In the genomic region with DNA sequence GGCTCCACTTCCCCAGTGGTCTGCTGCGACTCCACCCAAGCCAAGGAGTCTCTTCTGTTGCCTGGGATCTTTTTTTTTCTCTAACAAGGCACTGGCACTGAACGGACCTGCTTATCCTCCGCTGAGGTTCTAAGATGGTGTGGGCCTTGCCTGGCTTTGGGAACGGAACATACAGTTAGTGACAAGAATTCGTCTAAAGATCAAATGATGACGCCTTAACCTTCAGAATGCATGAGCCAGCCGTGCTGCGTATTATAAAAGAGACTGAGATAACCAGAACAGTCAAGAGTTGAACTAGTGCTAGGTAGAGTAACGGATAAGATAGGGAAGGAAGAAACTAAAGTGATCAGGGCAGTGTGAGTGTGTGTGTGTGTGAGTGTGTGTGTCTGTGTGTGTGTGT, we compare ENCODE assay signal across 19 mouse cellular contexts.
DNase-seq lines count a peak whose midpoint lies in the region; ATAC-seq and TF ChIP-seq lines count a peak whose summit lies in the region.
"Had no signal": no experiment of that assay in that cellular context is flagged by ENCODE, and none has a peak within 500 bp of the region (broad histone marks: within the 10 kb centered on the region; RNA-seq: fewer than 3 reads in every experiment).

No protein-coding gene starts in this region.

- H3K9ac ChIP-seq in heart, adult 2 months (ENCODE audit: low read depth, low read length) = no peak overlapping the region
- no peak overlapping the region for H3K9ac ChIP-seq in neural tube, embryonic 15.5 days (replicated peaks)
- 0 out of 2 replicates have a peak overlapping the region, but pooled peaks have one; percentile 2 for H3K9ac ChIP-seq in liver, embryonic 14.5 days (replicated peaks)
- H3K9ac ChIP-seq in intestine, postnatal 0 days (ENCODE audit: low read depth, low read length) = no peak overlapping the region
- H3K9ac ChIP-seq: forebrain, embryonic 12.5 days; midbrain, embryonic 13.5 days; neural tube, embryonic 12.5 days had no signal

- WGBS in heart, adult 2 months = 91% methylated on average over 9 of the region's 9 CpGs
- WGBS in neural tube, embryonic 15.5 days = 93% methylated on average over 9 of the region's 9 CpGs
- WGBS in liver, embryonic 14.5 days (ENCODE audit: insufficient replicate concordance) = 32% methylated on average over 9 of the region's 9 CpGs
- WGBS in intestine, postnatal 0 days = 78% methylated on average over 9 of the region's 9 CpGs

- H3K9me3 ChIP-seq in neural tube, embryonic 15.5 days (replicated peaks) = no peaks in the 10 kb centered on the region
- no peaks in the 10 kb centered on the region for H3K9me3 ChIP-seq in liver, embryonic 14.5 days (ENCODE audit: control insufficient read depth, low read length)
- no peaks in the 10 kb centered on the region for H3K9me3 ChIP-seq in intestine, postnatal 0 days (ENCODE audit: control insufficient read depth)
- H3K9me3 ChIP-seq: forebrain, embryonic 12.5 days; midbrain, embryonic 13.5 days; neural tube, embryonic 12.5 days had no signal

- TF ChIP-seq EP300 in heart, adult 2 months (IDR thresholded peaks at IDR 0.05; ENCODE audit: insufficient read depth, low read depth, low read length) = no peak
- TF ChIP-seq EP300 in liver, embryonic 14.5 days (IDR thresholded peaks at IDR 0.05; ENCODE audit: low read depth) = 0 out of 2 replicates have a peak, but pooled peaks have one; percentile 24

- no peaks in the 10 kb centered on the region for H3K27me3 ChIP-seq in heart, adult 2 months (ENCODE audit: control insufficient read depth, insufficient read depth, low read length)
- no peaks in the 10 kb centered on the region for H3K27me3 ChIP-seq in neural tube, embryonic 15.5 days (replicated peaks)
- H3K27me3 ChIP-seq in liver, embryonic 14.5 days (ENCODE audit: control insufficient read depth, insufficient read depth, low read length) = no peaks in the 10 kb centered on the region
- H3K27me3 ChIP-seq in intestine, postnatal 0 days (replicated peaks; ENCODE audit: control insufficient read depth, insufficient read depth, low read length) = no peaks in the 10 kb centered on the region
- H3K27me3 ChIP-seq: forebrain, embryonic 12.5 days; midbrain, embryonic 13.5 days; neural tube, embryonic 12.5 days; Patski had no signal

- no peaks in the 10 kb centered on the region; the same call in 1 of the 2 replicates for H3K36me3 ChIP-seq in heart, adult 2 months (ENCODE audit: control insufficient read depth, insufficient read depth, low read length)
- H3K36me3 ChIP-seq in neural tube, embryonic 15.5 days = no peaks in the 10 kb centered on the region
- no peaks in the 10 kb centered on the region for H3K36me3 ChIP-seq in liver, embryonic 14.5 days (replicated peaks; ENCODE audit: control insufficient read depth, insufficient read depth, low read depth)
- H3K36me3 ChIP-seq in intestine, postnatal 0 days (ENCODE audit: control insufficient read depth, insufficient read depth) = no peaks in the 10 kb centered on the region
- H3K36me3 ChIP-seq: forebrain, embryonic 12.5 days; midbrain, embryonic 13.5 days; neural tube, embryonic 12.5 days had no signal

- intact Hi-C loops in heart, adult 2 months (cut with DNase I) = no loop called here

- no peak for TF ChIP-seq POLR2A in heart, adult 2 months (IDR thresholded peaks at IDR 0.05; ENCODE audit: insufficient read depth, low read depth, low read length)

- peaks cover 4% of the 10 kb centered on the region for H3K4me1 ChIP-seq in heart, adult 2 months (ENCODE audit: control insufficient read depth, insufficient read depth, low read length)
- peaks cover 17% of the 10 kb centered on the region for H3K4me1 ChIP-seq in neural tube, embryonic 15.5 days
- peaks cover 26 to 57% of the 10 kb centered on the region in 2 experiments for H3K4me1 ChIP-seq in liver, embryonic 14.5 days (replicated peaks; ENCODE audit: control insufficient read depth in 2 of 2, insufficient read depth in 2 of 2, low read length in 1 of 2)
- H3K4me1 ChIP-seq in intestine, postnatal 0 days (replicated peaks; ENCODE audit: control insufficient read depth, insufficient read depth, low read length) = no peaks in the 10 kb centered on the region
- H3K4me1 ChIP-seq: neural tube, embryonic 12.5 days had no signal

- peak; percentile 52 for DNase-seq in heart, adult 11 months
- no peak for DNase-seq in heart, adult 2 months
- no peak for DNase-seq in neural tube, embryonic 10.5 days (ENCODE audit: extremely low spot score, low spot score)
- no peak for DNase-seq in liver, embryonic 14.5 days (ENCODE audit: low read depth in 3 of 3, low spot score in 3 of 3)
- no peak for DNase-seq in thymus, postnatal 14 days
- no peak for DNase-seq in layer of hippocampus, adult 9-11 months
- DNase-seq: adrenal gland, postnatal 36 days; cerebellum, adult 11 months had no signal

- no peaks in the 10 kb centered on the region; the same call in 1 of the 2 replicates for H3K79me2 ChIP-seq in heart, adult 2 months (replicated peaks; ENCODE audit: control insufficient read depth, insufficient read depth, low read length)

- H3K4me2 ChIP-seq in neural tube, embryonic 15.5 days = no peak overlapping the region
- peak overlapping the region; percentile 15; the same call in 1 of the 2 replicates for H3K4me2 ChIP-seq in liver, embryonic 14.5 days (ENCODE audit: low read depth)
- H3K4me2 ChIP-seq in intestine, postnatal 0 days (replicated peaks; ENCODE audit: low read depth) = no peak overlapping the region
- H3K4me2 ChIP-seq: forebrain, embryonic 12.5 days; midbrain, embryonic 13.5 days; neural tube, embryonic 12.5 days had no signal

- no peak for TF ChIP-seq CTCF in heart, adult 2 months (IDR thresholded peaks at IDR 0.05)
- TF ChIP-seq CTCF in liver, embryonic 14.5 days (IDR thresholded peaks at IDR 0.05; ENCODE audit: low read depth) = no peak
- no peak for TF ChIP-seq CTCF in intestine, postnatal 0 days (IDR thresholded peaks at IDR 0.05; ENCODE audit: low read depth)

- ATAC-seq in neural tube, embryonic 15.5 days (ENCODE audit: low FRiP score) = no peak
- peak; percentile 25; the same call in 1 of the 2 replicates for ATAC-seq in liver, embryonic 14.5 days (ENCODE audit: insufficient read depth)
- ATAC-seq in intestine, postnatal 0 days = no peak
- ATAC-seq: hindbrain, postnatal 0 days; intestine, embryonic 16.5 days; lung, postnatal 0 days; midbrain, embryonic 13.5 days; Patski had no signal

- H3K4me3 ChIP-seq in heart, adult 2 months = no peak overlapping the region
- no peak overlapping the region for H3K4me3 ChIP-seq in neural tube, embryonic 15.5 days (replicated peaks)
- H3K4me3 ChIP-seq in liver, embryonic 14.5 days (ENCODE audit: insufficient read depth in 1 of 2, low read depth in 2 of 2, low read length in 2 of 2) = no peak overlapping the region
- H3K4me3 ChIP-seq in intestine, postnatal 0 days (ENCODE audit: low read depth, low read length) = no peak overlapping the region
- H3K4me3 ChIP-seq: forebrain, embryonic 12.5 days; midbrain, embryonic 13.5 days; neural tube, embryonic 12.5 days had no signal

- no peak overlapping the region for H3K27ac ChIP-seq in heart, adult 2 months
- 0 out of 2 replicates have a peak overlapping the region, but pooled peaks have one; percentile 28 for H3K27ac ChIP-seq in neural tube, embryonic 15.5 days (replicated peaks)
- peak overlapping the region; percentile 51 for H3K27ac ChIP-seq in liver, embryonic 14.5 days
- H3K27ac ChIP-seq in intestine, postnatal 0 days (ENCODE audit: low read depth, low read length) = no peak overlapping the region
- H3K27ac ChIP-seq: forebrain, embryonic 12.5 days; hindbrain, postnatal 0 days; macrophage; midbrain, embryonic 13.5 days; neural tube, embryonic 12.5 days; stomach, postnatal 0 days had no signal

Comparison
In these comparisons a context has a peak if more than half of its experiments do, and no peak if none do; other contexts are left out.
1. H3K27ac ChIP-seq: peak in neural tube, embryonic 15.5 days (single experiment) and liver, embryonic 14.5 days (single experiment); none in heart, adult 2 months (single experiment) and intestine, postnatal 0 days (single experiment).